Mouse (Mus musculus) embryonic fibroblast, embryonic 13.5 days (primary cell): ENCODE data around the gene Phactr2.

Experiments used
- CTCF ChIP-seq: IDR thresholded peaks from 2 replicates; pipeline ENCODE4 v1.5.1; 2011; ENCODE audit warnings: mild to moderate bottlenecking, control low read depth, low read length, moderate library complexity, borderline replicate concordance; ENCODE audit not compliant: insufficient read depth
- POLR2A ChIP-seq: IDR thresholded peaks from 2 replicates; pipeline ENCODE4 v1.6.1; 2011; ENCODE audit warnings: low read depth, mild to moderate bottlenecking, control low read depth, low read length, moderate library complexity

DNA sequence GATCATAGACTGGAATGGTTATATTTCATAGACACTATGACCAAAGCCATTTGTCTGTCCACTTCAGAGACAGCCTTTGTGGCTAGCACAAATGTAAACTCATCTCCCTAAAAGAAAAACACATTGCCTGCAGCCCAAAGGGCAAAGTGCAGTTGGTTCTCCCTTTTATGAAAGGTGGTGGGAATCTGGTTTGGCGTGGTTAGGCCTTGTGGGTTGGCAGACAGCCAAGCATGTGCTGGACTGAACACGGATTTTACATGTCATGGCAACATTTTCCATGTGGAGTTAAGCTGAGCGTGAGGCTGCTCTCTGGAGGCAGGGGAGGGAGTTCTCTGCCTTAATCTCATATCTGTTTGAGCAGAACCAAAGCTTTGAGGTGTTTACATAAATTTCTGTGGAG lies 98.4 kb downstream of the Phactr2 start:
- TF ChIP-seq POLR2A (no peak), CTCF (no peak)
